Mouse (Mus musculus) erythroblast, embryonic 14.5 days (primary cell): ENCODE measurements around the gene Lypd4.

Experiments
- GATA1 ChIP-seq: IDR thresholded peaks from 2 replicates; pipeline ENCODE4 v1.6.1; 2012; ENCODE audit warnings: low read length, inconsistent platforms, mixed read lengths
- TAL1 ChIP-seq: IDR thresholded peaks from 3 replicates; pipeline ENCODE4 v1.6.1; 2012; ENCODE audit warnings: low read length, inconsistent platforms, mixed read lengths

- TF ChIP-seq GATA1 = no peak
- no peak for TF ChIP-seq TAL1
Measured at GRCm38 (mm10) chr7:24904936-24905335, 35.2 kb upstream of the Lypd4 start.
